26 mouse cellular contexts compared by ENCODE assay signal in the genomic region with DNA sequence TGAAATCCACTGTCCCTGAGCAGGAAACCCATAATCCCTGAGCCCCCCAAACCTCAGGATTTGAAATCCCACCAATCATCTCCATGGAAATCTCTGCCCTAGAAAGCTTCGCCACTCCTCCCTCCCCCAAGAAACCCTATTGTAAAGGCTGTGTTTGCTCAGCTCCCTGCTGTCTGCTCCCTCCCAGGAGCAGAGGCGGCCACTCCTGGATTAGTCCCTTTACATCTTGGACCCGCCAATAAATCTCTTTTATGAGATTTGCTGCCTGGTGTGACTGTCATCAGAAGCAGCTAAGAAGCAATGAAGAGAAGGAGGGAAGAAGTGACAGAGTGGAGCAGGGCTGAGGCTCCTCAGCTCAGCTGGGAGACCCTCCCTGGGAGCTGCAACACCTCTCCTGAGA.
DNase-seq lines count a peak whose midpoint lies in the region; ATAC-seq lines count a peak whose summit lies in the region.
"Had no signal": no experiment of that assay in that cellular context is flagged by ENCODE, and none has a peak within 500 bp of the region (broad histone marks: within the 10 kb centered on the region; RNA-seq: fewer than 3 reads in every experiment).

No protein-coding gene starts in this region.

- H3K4me2 ChIP-seq in kidney, embryonic 16.5 days (replicated peaks; ENCODE audit: low read depth, low read length) = no peak overlapping the region
- no peak overlapping the region for H3K4me2 ChIP-seq in neural tube, embryonic 14.5 days (ENCODE audit: low read depth, low read length)
- no peak overlapping the region for H3K4me2 ChIP-seq in neural tube, embryonic 15.5 days
- H3K4me2 ChIP-seq: forebrain, embryonic 13.5 days; hindbrain, embryonic 14.5 days; liver, embryonic 13.5 days; neural tube, embryonic 13.5 days; stomach, embryonic 15.5 days had no signal

- no peaks in the 10 kb centered on the region for H3K9me3 ChIP-seq in kidney, embryonic 16.5 days (ENCODE audit: low read length)
- H3K9me3 ChIP-seq in neural tube, embryonic 14.5 days (ENCODE audit: control insufficient read depth, low read length) = no peaks in the 10 kb centered on the region
- H3K9me3 ChIP-seq in neural tube, embryonic 15.5 days (replicated peaks) = no peaks in the 10 kb centered on the region
- H3K9me3 ChIP-seq: forebrain, embryonic 13.5 days; heart, embryonic 10.5 days; liver, embryonic 13.5 days; neural tube, embryonic 13.5 days; stomach, embryonic 15.5 days had no signal

- no peak overlapping the region for H3K4me3 ChIP-seq in kidney, embryonic 16.5 days (ENCODE audit: low read length)
- H3K4me3 ChIP-seq in neural tube, embryonic 14.5 days (ENCODE audit: low read depth, low read length) = no peak overlapping the region
- no peak overlapping the region for H3K4me3 ChIP-seq in neural tube, embryonic 15.5 days (replicated peaks)
- H3K4me3 ChIP-seq: forebrain, embryonic 13.5 days; heart, embryonic 10.5 days; liver, embryonic 13.5 days; neural tube, embryonic 13.5 days; stomach, embryonic 15.5 days had no signal

- no peaks in the 10 kb centered on the region for H3K36me3 ChIP-seq in kidney, embryonic 16.5 days (ENCODE audit: insufficient read depth, low read length)
- no peaks in the 10 kb centered on the region for H3K36me3 ChIP-seq in neural tube, embryonic 14.5 days (ENCODE audit: control insufficient read depth, insufficient read depth, low read length)
- no peaks in the 10 kb centered on the region for H3K36me3 ChIP-seq in neural tube, embryonic 15.5 days
- H3K36me3 ChIP-seq: heart, embryonic 10.5 days; liver, embryonic 13.5 days; neural tube, embryonic 13.5 days; stomach, embryonic 15.5 days had no signal

- no peak overlapping the region for H3K27ac ChIP-seq in kidney, embryonic 16.5 days (ENCODE audit: low read length)
- H3K27ac ChIP-seq in neural tube, embryonic 14.5 days (ENCODE audit: low read depth, low read length) = no peak overlapping the region
- no peak overlapping the region for H3K27ac ChIP-seq in neural tube, embryonic 15.5 days (replicated peaks)
- H3K27ac ChIP-seq: forebrain, embryonic 13.5 days; heart, embryonic 10.5 days; hindbrain, embryonic 14.5 days; liver, embryonic 13.5 days; neural tube, embryonic 13.5 days; stomach, embryonic 15.5 days had no signal

- ATAC-seq in kidney, embryonic 16.5 days (ENCODE audit: low FRiP score, low TSS enrichment) = peak; percentile 88
- ATAC-seq in neural tube, embryonic 14.5 days (ENCODE audit: low read depth) = peak; percentile 41; the same call in 1 of the 2 replicates
- ATAC-seq in neural tube, embryonic 15.5 days (ENCODE audit: low FRiP score) = no peak
- ATAC-seq: forebrain, embryonic 13.5 days; inflammation-experienced regulatory T-cells, adult 6 months had no signal

- no peak for DNase-seq in kidney, postnatal 25 days
- peak; percentile 4 for DNase-seq in embryo, embryonic 9.5 days (ENCODE audit: extremely low spot score)
- DNase-seq in left cerebral cortex, postnatal 10 days (ENCODE audit: extremely low spot score in 1 of 2, low spot score in 2 of 2) = no peak
- no peak for DNase-seq in natural killer cell, adult 2 months (ENCODE audit: low spot score in 2 of 2)
- DNase-seq: adrenal gland, adult 2 months; cerebellum, adult 11 months; cerebellum, adult 9-11 months; gastrocnemius, postnatal 10 days; heart, postnatal 4 days; kidney, postnatal 4 days; layer of hippocampus, adult 9-11 months; liver, embryonic 13.5 days; lung, adult 2 months; lung, postnatal 14 days; right cerebral cortex, adult 18-20 months; thymus, adult 2 months; thymus, postnatal 4 days had no signal

- no peaks in the 10 kb centered on the region for H3K4me1 ChIP-seq in kidney, embryonic 16.5 days (ENCODE audit: insufficient read depth, low read length)
- H3K4me1 ChIP-seq in neural tube, embryonic 14.5 days (ENCODE audit: control insufficient read depth, insufficient read depth, low read length) = no peaks in the 10 kb centered on the region
- H3K4me1 ChIP-seq in neural tube, embryonic 15.5 days = no peaks in the 10 kb centered on the region
- H3K4me1 ChIP-seq: forebrain, embryonic 13.5 days; heart, embryonic 10.5 days; liver, embryonic 13.5 days; neural tube, embryonic 13.5 days; stomach, embryonic 15.5 days had no signal

- WGBS in kidney, embryonic 16.5 days = 26% methylated on average over 3 of the region's 3 CpGs
- 11% methylated on average over 3 of the region's 3 CpGs for WGBS in neural tube, embryonic 14.5 days
- 7% methylated on average over 3 of the region's 3 CpGs for WGBS in neural tube, embryonic 15.5 days

- H3K9ac ChIP-seq in kidney, embryonic 16.5 days (replicated peaks; ENCODE audit: low read length) = no peak overlapping the region
- H3K9ac ChIP-seq in neural tube, embryonic 14.5 days (replicated peaks; ENCODE audit: low read depth, low read length) = no peak overlapping the region
- H3K9ac ChIP-seq in neural tube, embryonic 15.5 days (replicated peaks) = no peak overlapping the region
- H3K9ac ChIP-seq: forebrain, embryonic 13.5 days; hindbrain, embryonic 14.5 days; liver, embryonic 13.5 days; neural tube, embryonic 13.5 days; stomach, embryonic 15.5 days had no signal

- no peaks in the 10 kb centered on the region for H3K27me3 ChIP-seq in kidney, embryonic 16.5 days (ENCODE audit: insufficient read depth, low read length)
- H3K27me3 ChIP-seq in neural tube, embryonic 14.5 days (ENCODE audit: control insufficient read depth, insufficient read depth, low read length) = no peaks in the 10 kb centered on the region
- H3K27me3 ChIP-seq in neural tube, embryonic 15.5 days (replicated peaks) = no peaks in the 10 kb centered on the region
- H3K27me3 ChIP-seq: forebrain, embryonic 13.5 days; liver, embryonic 13.5 days; neural tube, embryonic 13.5 days; stomach, embryonic 15.5 days had no signal

- intact Hi-C loops in left cerebral cortex, postnatal 10 days (cut with DNase I) = no loop called here
